Mouse (Mus musculus) ES-E14 (cell line): ENCODE measurements at regions not wholly inside any gene's neighbourhood (a gene's known extent, or its start where the extent isn't known, plus 50 kb on each side); places are given as distances from the start of the nearest gene placed in this dataset.

Experiments used
- DNase-seq: peaks from one replicate; pipeline ENCODE4 v3.0.0-alpha.2; 2013; ENCODE audit warnings: low read depth, low spot score
- H3K27ac ChIP-seq: 2 replicates; pipeline ENCODE4 v1.5.1; 2012; ENCODE audit warnings: low read depth, mild to moderate bottlenecking, low read length, moderate library complexity, mixed read lengths; ENCODE audit not compliant: poor library complexity, insufficient read depth, severe bottlenecking
- H3K36me3 ChIP-seq: 2 replicates; pipeline ENCODE4 v1.6.1; 2012; ENCODE audit warnings: mild to moderate bottlenecking, low read length, moderate library complexity, mixed read lengths; ENCODE audit not compliant: control insufficient read depth, poor library complexity, insufficient read depth, severe bottlenecking
- H3K4me1 ChIP-seq, 2 experiments: fragments of 150-350 bp in 1 of 2; sonication (generic) in 1 of 2; 2 replicates each; pipeline ENCODE4 v1.6.1; 2012; ENCODE audit warnings: low read length in 2 of 2, mild to moderate bottlenecking in 1 of 2, mixed read lengths in 1 of 2; ENCODE audit not compliant: control insufficient read depth in 2 of 2, insufficient read depth in 2 of 2, poor library complexity in 1 of 2
- H3K4me3 ChIP-seq, 2 experiments: fragments of 150-350 bp in 1 of 2; sonication (generic) in 1 of 2; 2 replicates each; pipeline ENCODE4 v1.5.1; 2012; ENCODE audit warnings: low read length in 2 of 2, low read depth in 1 of 2, mild to moderate bottlenecking in 1 of 2, mixed read lengths in 1 of 2; ENCODE audit not compliant: insufficient read depth in 1 of 2, poor library complexity in 1 of 2, severe bottlenecking in 1 of 2
- H3K9ac ChIP-seq: 2 replicates; pipeline ENCODE4 v1.6.1; 2012; ENCODE audit warnings: low read depth, mild to moderate bottlenecking, low read length, mixed read lengths; ENCODE audit not compliant: poor library complexity, insufficient read depth, severe bottlenecking
- H3K9me3 ChIP-seq: fragments of 150-350 bp; sonication (generic); 2 replicates; pipeline ENCODE4 v1.6.1; 2012; ENCODE audit warnings: low read depth, mild to moderate bottlenecking, low read length; ENCODE audit not compliant: control insufficient read depth, insufficient read depth
- CHD2 ChIP-seq: IDR thresholded peaks from 2 replicates; pipeline ENCODE4 v1.6.1; 2014; ENCODE audit warnings: mild to moderate bottlenecking, low read depth, low read length, inconsistent platforms
- HCFC1 ChIP-seq: IDR thresholded peaks from 2 replicates; pipeline ENCODE4 v1.6.1; 2012; ENCODE audit warnings: low read length, inconsistent platforms, borderline replicate concordance; ENCODE audit not compliant: insufficient read depth
- MAFK ChIP-seq: IDR thresholded peaks from 2 replicates; pipeline ENCODE4 v1.6.1; 2014; ENCODE audit warnings: mild to moderate bottlenecking, low read depth, low read length, inconsistent platforms; ENCODE audit not compliant: insufficient read depth
- ZC3H11A ChIP-seq: IDR thresholded peaks from 2 replicates; pipeline ENCODE4 v1.6.1; 2012; ENCODE audit warnings: low read depth, mild to moderate bottlenecking, inconsistent platforms, low read length, borderline replicate concordance
- ZNF384 ChIP-seq: IDR thresholded peaks from 2 replicates; pipeline ENCODE4 v1.6.1; 2012; ENCODE audit warnings: low read depth, low read length, inconsistent platforms
- in situ Hi-C, 2 experiments: fragments of 600-800 bp; cut with MboI; formaldehyde crosslinking; loops; one replicate each; pipeline ENCODE4 v1.15.1; 2025; ENCODE audit warnings: low sequenced_read_pairs in 2 of 2, inconsistent platforms in 1 of 2; ENCODE audit not compliant: unreplicated experiment in 2 of 2

GRCm38 (mm10) chr16:68017672-68018071 lies 397.0 kb upstream of the Cadm2 start:
- Histone ChIP-seq H3K36me3 (no peaks in the 10 kb centered on the region), H3K4me1 (no peaks in the 10 kb centered on the region), H3K9ac (no peak overlapping the region), H3K9me3 (no peaks in the 10 kb centered on the region), H3K27ac (no peak overlapping the region), H3K4me3 (no peak overlapping the region)
- in situ Hi-C loops, result no loop called here
- TF ChIP-seq HCFC1, result no peak
- no peak for TF ChIP-seq ZC3H11A
- TF ChIP-seq CHD2, result no peak
- TF ChIP-seq MAFK, result no peak
- no peak for TF ChIP-seq ZNF384
- no peak for DNase-seq

- no peak for TF ChIP-seq MAFK
- TF ChIP-seq ZC3H11A, result no peak
- TF ChIP-seq HCFC1, result no peak
- TF ChIP-seq CHD2, result no peak
- no peak for TF ChIP-seq ZNF384
- Histone ChIP-seq H3K4me1 (no peaks in the 10 kb centered on the region), H3K9me3 (no peaks in the 10 kb centered on the region), H3K36me3 (no peaks in the 10 kb centered on the region), H3K9ac (no peak overlapping the region), H3K27ac (no peak overlapping the region), H3K4me3 (no peak overlapping the region)
- DNase-seq, result no peak
- in situ Hi-C loops, result no loop called here
Measured at GRCm38 (mm10) chr16:67989671-67990070, 369.0 kb upstream of the Cadm2 start.

GRCm38 (mm10) chr16:67976565-67976964 lies 355.9 kb upstream of the Cadm2 start:
- Histone ChIP-seq H3K4me1 (no peaks in the 10 kb centered on the region), H3K27ac (no peak overlapping the region), H3K36me3 (no peaks in the 10 kb centered on the region), H3K4me3 (no peak overlapping the region), H3K9me3 (no peaks in the 10 kb centered on the region), H3K9ac (no peak overlapping the region)
- TF ChIP-seq ZC3H11A (no peak), HCFC1 (no peak), CHD2 (no peak), MAFK (no peak), ZNF384 (no peak)
- in situ Hi-C loops, result no loop called here
- no peak for DNase-seq

DNA sequence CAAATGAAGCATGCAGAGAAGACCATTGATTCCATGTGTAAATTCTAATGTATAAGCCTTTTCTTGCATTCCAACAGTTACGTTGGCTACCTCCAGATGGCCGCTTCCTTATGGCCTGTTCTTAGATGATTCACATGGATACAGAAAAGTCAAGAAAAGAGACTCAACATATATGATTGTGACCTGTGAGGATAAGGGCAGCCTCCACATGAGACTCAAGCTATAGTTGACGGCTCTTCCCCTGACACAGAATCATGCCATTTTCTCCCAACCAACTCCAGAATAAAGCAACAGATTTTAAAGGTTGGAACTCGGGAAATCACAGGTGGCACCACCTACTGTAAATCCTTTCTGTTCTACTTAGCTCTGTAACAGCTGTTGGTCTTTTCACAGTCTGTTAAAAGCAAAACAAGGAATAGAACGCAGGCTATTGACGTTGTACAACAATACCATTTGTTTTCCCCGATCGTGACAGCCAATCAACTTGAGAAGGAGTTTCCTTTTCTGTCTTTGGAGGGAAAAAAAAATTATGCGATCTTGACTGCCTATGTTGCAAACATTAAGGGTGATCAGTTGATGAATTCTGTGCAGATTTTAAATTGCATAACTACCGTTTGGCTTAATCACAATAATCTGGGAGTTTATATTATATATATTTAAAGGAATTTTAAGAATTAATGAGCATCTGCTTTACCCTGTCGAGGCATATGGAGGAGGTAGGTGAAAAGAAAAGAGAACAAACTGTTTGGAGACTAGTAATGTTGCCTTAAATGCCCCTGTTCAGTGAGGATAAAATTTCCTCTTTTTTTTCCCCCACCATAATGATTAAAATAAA lies 347.8 kb upstream of the Cadm2 start:
- no peaks in the 10 kb centered on the region for H3K36me3 ChIP-seq
- in situ Hi-C loops, result no loop called here
- no peak for DNase-seq
- no peak overlapping the region for H3K4me3 ChIP-seq
- no peaks in the 10 kb centered on the region for H3K9me3 ChIP-seq
- no peak overlapping the region for H3K27ac ChIP-seq
- TF ChIP-seq ZNF384 (no peak), ZC3H11A (no peak), CHD2 (no peak), MAFK (no peak), HCFC1 (no peak)
- no peak overlapping the region for H3K9ac ChIP-seq
- H3K4me1 ChIP-seq, result no peaks in the 10 kb centered on the region
